ENCODE assay signal across 32 mouse cellular contexts in the genomic region with DNA sequence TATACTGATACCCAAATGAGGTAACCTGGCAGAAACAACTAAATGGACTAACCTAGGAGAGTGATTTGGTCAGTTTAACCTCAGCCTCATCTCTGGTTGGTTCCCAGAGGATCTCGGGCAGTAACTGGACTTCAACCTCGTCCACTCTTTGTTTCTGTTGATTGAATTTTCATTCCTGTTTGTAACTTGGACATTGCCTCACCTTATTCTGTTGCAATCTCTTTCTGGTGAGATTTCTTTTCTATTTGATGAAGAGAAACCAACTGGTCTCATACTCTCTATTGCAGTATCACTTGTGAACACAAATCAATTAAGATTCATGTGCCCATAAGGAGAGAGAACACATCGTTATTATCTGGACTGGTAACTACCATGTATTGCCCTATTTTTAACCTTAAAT.
"Had no signal": no experiment of that assay in that cellular context is flagged by ENCODE, and none has a peak within 500 bp of the region (broad histone marks: within the 10 kb centered on the region; RNA-seq: fewer than 3 reads in every experiment).

No protein-coding gene starts in this region.

- ATAC-seq: liver, postnatal 0 days; lung, postnatal 0 days; midbrain, embryonic 13.5 days; midbrain, embryonic 15.5 days; midbrain, embryonic 16.5 days had no signal

- H3K27ac ChIP-seq: left cerebral cortex, adult 2 months; limb, embryonic 10.5 days; limb, embryonic 12.5 days; limb, embryonic 13.5 days; limb, embryonic 15.5 days; liver, embryonic 13.5 days; liver, embryonic 14.5 days; liver, embryonic 15.5 days; lung, embryonic 15.5 days; macrophage; midbrain, embryonic 10.5 days; midbrain, embryonic 12.5 days; midbrain, embryonic 13.5 days; midbrain, embryonic 15.5 days; neural tube, embryonic 12.5 days had no signal

- DNase-seq: left cerebral cortex, postnatal 4 days; liver; liver, embryonic 13.5 days; liver, postnatal 0 days; lung, adult 18-20 months; lung, adult 2 months; lung, embryonic 14.5 days; lung, postnatal 10 days; lung, postnatal 14 days; lung, postnatal 36 days; lung, postnatal 4 days; midbrain, embryonic 14.5 days had no signal

- H3K4me2 ChIP-seq: limb, embryonic 12.5 days; limb, embryonic 13.5 days; limb, embryonic 15.5 days; liver, embryonic 11.5 days; liver, embryonic 13.5 days; liver, embryonic 15.5 days; lung, embryonic 14.5 days; lung, embryonic 15.5 days; midbrain, embryonic 11.5 days; midbrain, embryonic 12.5 days; midbrain, embryonic 13.5 days; midbrain, embryonic 15.5 days; neural tube, embryonic 12.5 days had no signal

- H3K4me1 ChIP-seq: limb, embryonic 10.5 days; limb, embryonic 12.5 days; limb, embryonic 13.5 days; limb, embryonic 15.5 days; liver, embryonic 13.5 days; liver, embryonic 15.5 days; lung, embryonic 15.5 days; megakaryocyte, embryonic 14.5 days; midbrain, embryonic 10.5 days; midbrain, embryonic 12.5 days; midbrain, embryonic 13.5 days; midbrain, embryonic 15.5 days; neural tube, embryonic 12.5 days had no signal

- H3K4me3 ChIP-seq: left cerebral cortex, adult 2 months; limb, embryonic 10.5 days; limb, embryonic 12.5 days; limb, embryonic 13.5 days; limb, embryonic 15.5 days; liver, embryonic 13.5 days; liver, embryonic 15.5 days; lung, embryonic 15.5 days; megakaryocyte, embryonic 14.5 days; midbrain, embryonic 10.5 days; midbrain, embryonic 12.5 days; midbrain, embryonic 13.5 days; midbrain, embryonic 15.5 days; myocyte; neural tube, embryonic 12.5 days had no signal

- H3K9ac ChIP-seq: limb, embryonic 12.5 days; limb, embryonic 13.5 days; limb, embryonic 15.5 days; liver, embryonic 13.5 days; liver, embryonic 14.5 days; liver, embryonic 15.5 days; liver, postnatal 0 days; lung, embryonic 14.5 days; lung, embryonic 15.5 days; midbrain, embryonic 12.5 days; midbrain, embryonic 13.5 days; midbrain, embryonic 15.5 days; neural tube, embryonic 12.5 days had no signal

- H3K27me3 ChIP-seq: limb, embryonic 12.5 days; limb, embryonic 13.5 days; limb, embryonic 15.5 days; liver, embryonic 13.5 days; liver, embryonic 15.5 days; lung, embryonic 15.5 days; megakaryocyte, embryonic 14.5 days; midbrain, embryonic 12.5 days; midbrain, embryonic 13.5 days; midbrain, embryonic 15.5 days; neural tube, embryonic 12.5 days had no signal

- H3K36me3 ChIP-seq: limb, embryonic 10.5 days; limb, embryonic 12.5 days; limb, embryonic 13.5 days; limb, embryonic 15.5 days; liver, embryonic 13.5 days; liver, embryonic 15.5 days; lung, embryonic 15.5 days; midbrain, embryonic 10.5 days; midbrain, embryonic 12.5 days; midbrain, embryonic 13.5 days; midbrain, embryonic 15.5 days; neural tube, embryonic 12.5 days had no signal

- H3K9me3 ChIP-seq: limb, embryonic 10.5 days; limb, embryonic 12.5 days; limb, embryonic 13.5 days; limb, embryonic 15.5 days; liver, embryonic 13.5 days; liver, embryonic 15.5 days; lung, embryonic 15.5 days; midbrain, embryonic 10.5 days; midbrain, embryonic 12.5 days; midbrain, embryonic 13.5 days; midbrain, embryonic 15.5 days; neural tube, embryonic 12.5 days had no signal
